Mouse (Mus musculus): ENCODE measurements around the gene Plagl2. TPM values are rescaled to one million over a fixed set of nuclear protein-coding genes. Genes with fewer than 3 reads are reported as not detected.

The Plagl2 gene
- polyA plus RNA-seq, 1 experiment from 2014 or later, result 40.4 TPM

GRCm38 (mm10) chr2:153214771-153215259 is 26.4 kb downstream of the Plagl2 start:
- H3K27ac ChIP-seq (ENCODE audit: low read depth, low read length), result no peak overlapping the region
- H3K27me3 ChIP-seq (ENCODE audit: control insufficient read depth, insufficient read depth, low read length), result no peaks in the 10 kb centered on the region
- ATAC-seq (replicated peaks; ENCODE audit: low FRiP score), result no peak
- H3K4me2 ChIP-seq (ENCODE audit: low read depth, low read length, severe bottlenecking), result no peak overlapping the region
- 74% methylated on average over 6 of the region's 6 CpGs for WGBS
- no peak overlapping the region for H3K4me3 ChIP-seq (ENCODE audit: low read depth, low read length)
- no peak overlapping the region for H3K9ac ChIP-seq (ENCODE audit: low read length)
- no peaks in the 10 kb centered on the region for H3K4me1 ChIP-seq (replicated peaks; ENCODE audit: control insufficient read depth, insufficient read depth, low read length)
- H3K36me3 ChIP-seq (ENCODE audit: control insufficient read depth, insufficient read depth, low read length), result no peaks in the 10 kb centered on the region
- H3K9me3 ChIP-seq (ENCODE audit: control insufficient read depth, low read length), result no peaks in the 10 kb centered on the region
- no peak for DNase-seq (ENCODE audit: low spot score)

DNA sequence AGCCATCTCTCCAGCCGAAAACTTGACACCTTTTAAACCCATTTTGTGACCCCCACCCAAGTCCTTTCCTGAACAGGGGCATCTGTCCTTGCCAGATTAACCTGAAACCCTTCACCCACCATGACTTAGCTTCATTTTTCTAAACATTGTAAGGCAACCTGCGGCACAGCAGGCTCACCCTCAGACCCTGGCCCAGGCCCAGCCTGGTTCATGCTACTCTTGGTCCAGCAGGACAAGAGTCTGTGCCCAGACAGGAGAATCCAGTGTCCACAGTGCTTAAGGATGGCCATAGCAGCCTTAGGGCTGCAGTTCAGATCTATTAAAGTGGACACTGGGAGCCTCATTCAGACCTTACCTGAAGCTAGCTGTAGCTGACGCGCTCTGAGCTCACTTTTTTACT is 27.9 kb downstream of the Plagl2 start:
- Histone ChIP-seq H3K27me3 (ENCODE audit: control insufficient read depth, insufficient read depth, low read length) (no peaks in the 10 kb centered on the region), H3K4me1 (replicated peaks; ENCODE audit: control insufficient read depth, insufficient read depth, low read length) (no peaks in the 10 kb centered on the region), H3K9me3 (ENCODE audit: control insufficient read depth, low read length) (no peaks in the 10 kb centered on the region), H3K9ac (ENCODE audit: low read length) (no peak overlapping the region), H3K4me2 (ENCODE audit: low read depth, low read length, severe bottlenecking) (no peak overlapping the region), H3K4me3 (ENCODE audit: low read depth, low read length) (no peak overlapping the region), H3K27ac (ENCODE audit: low read depth, low read length) (no peak overlapping the region), H3K36me3 (ENCODE audit: control insufficient read depth, insufficient read depth, low read length) (no peaks in the 10 kb centered on the region; the same call in 1 of the 2 replicates)
- no peak for DNase-seq (ENCODE audit: low spot score)
- WGBS, result 93% methylated on average over 4 of the region's 4 CpGs
- ATAC-seq (replicated peaks; ENCODE audit: low FRiP score), result no peak

- Histone ChIP-seq H3K27ac (ENCODE audit: low read depth, low read length) (no peak overlapping the region), H3K4me2 (ENCODE audit: low read depth, low read length, severe bottlenecking) (no peak overlapping the region), H3K4me3 (ENCODE audit: low read depth, low read length) (no peak overlapping the region), H3K4me1 (replicated peaks; ENCODE audit: control insufficient read depth, insufficient read depth, low read length) (no peaks in the 10 kb centered on the region), H3K9me3 (ENCODE audit: control insufficient read depth, low read length) (no peaks in the 10 kb centered on the region), H3K27me3 (ENCODE audit: control insufficient read depth, insufficient read depth, low read length) (no peaks in the 10 kb centered on the region), H3K36me3 (ENCODE audit: control insufficient read depth, insufficient read depth, low read length) (no peaks in the 10 kb centered on the region; the same call in 1 of the 2 replicates), H3K9ac (ENCODE audit: low read length) (no peak overlapping the region)
- no peak for ATAC-seq (replicated peaks; ENCODE audit: low FRiP score)
- DNase-seq (ENCODE audit: low spot score), result no peak
- WGBS, result 94% methylated on average over 5 of the region's 5 CpGs
Measured at GRCm38 (mm10) chr2:153211451-153211850, 29.8 kb downstream of the Plagl2 start.

DNA sequence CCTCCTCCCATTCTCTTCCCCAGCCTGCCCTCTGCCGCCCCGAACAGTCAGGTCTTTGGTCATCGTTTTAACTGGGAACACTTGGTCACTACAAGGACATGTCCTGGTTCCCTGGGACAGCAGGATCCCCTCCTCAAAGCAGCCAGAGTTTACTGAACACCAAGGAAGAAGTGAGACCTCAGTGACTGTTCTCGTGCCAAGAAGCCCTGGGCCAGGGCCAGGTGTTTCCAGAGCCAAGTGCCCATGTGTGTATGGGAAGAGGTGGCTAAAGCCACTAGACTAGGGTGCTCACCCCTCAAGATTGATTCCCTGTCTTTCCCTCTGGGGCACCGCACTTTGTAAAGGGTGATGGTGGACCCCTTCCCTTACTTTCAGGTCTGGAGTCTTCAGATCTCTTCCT is 31.9 kb downstream of the Plagl2 start:
- no peaks in the 10 kb centered on the region for H3K4me1 ChIP-seq (replicated peaks; ENCODE audit: control insufficient read depth, insufficient read depth, low read length)
- no peaks in the 10 kb centered on the region for H3K27me3 ChIP-seq (ENCODE audit: control insufficient read depth, insufficient read depth, low read length)
- no peaks in the 10 kb centered on the region for H3K9me3 ChIP-seq (ENCODE audit: control insufficient read depth, low read length)
- H3K36me3 ChIP-seq (ENCODE audit: control insufficient read depth, insufficient read depth, low read length), result no peaks in the 10 kb centered on the region; the same call in 1 of the 2 replicates
- DNase-seq (ENCODE audit: low spot score) (no peak), ATAC-seq (replicated peaks; ENCODE audit: low FRiP score) (no peak)
- H3K4me2 ChIP-seq (ENCODE audit: low read depth, low read length, severe bottlenecking), result no peak overlapping the region
- H3K4me3 ChIP-seq (ENCODE audit: low read depth, low read length), result no peak overlapping the region
- 95% methylated on average over 5 of the region's 5 CpGs for WGBS
- H3K9ac ChIP-seq (ENCODE audit: low read length), result no peak overlapping the region
- no peak overlapping the region for H3K27ac ChIP-seq (ENCODE audit: low read depth, low read length)

GRCm38 (mm10) chr2:153208149-153208548 is 33.1 kb downstream of the Plagl2 start:
- Histone ChIP-seq H3K4me1 (replicated peaks; ENCODE audit: control insufficient read depth, insufficient read depth, low read length) (no peaks in the 10 kb centered on the region), H3K9ac (ENCODE audit: low read length) (no peak overlapping the region), H3K27ac (ENCODE audit: low read depth, low read length) (no peak overlapping the region), H3K4me2 (ENCODE audit: low read depth, low read length, severe bottlenecking) (no peak overlapping the region), H3K9me3 (ENCODE audit: control insufficient read depth, low read length) (no peaks in the 10 kb centered on the region), H3K36me3 (ENCODE audit: control insufficient read depth, insufficient read depth, low read length) (no peaks in the 10 kb centered on the region; the same call in 1 of the 2 replicates), H3K4me3 (ENCODE audit: low read depth, low read length) (no peak overlapping the region), H3K27me3 (ENCODE audit: control insufficient read depth, insufficient read depth, low read length) (no peaks in the 10 kb centered on the region)
- ATAC-seq (replicated peaks; ENCODE audit: low FRiP score), result no peak
- DNase-seq (ENCODE audit: low spot score), result no peak
- WGBS, result 97% methylated on average over 2 of the region's 2 CpGs

- Histone ChIP-seq H3K27ac (ENCODE audit: low read depth, low read length) (no peak overlapping the region), H3K4me2 (ENCODE audit: low read depth, low read length, severe bottlenecking) (no peak overlapping the region), H3K27me3 (ENCODE audit: control insufficient read depth, insufficient read depth, low read length) (no peaks in the 10 kb centered on the region), H3K9me3 (ENCODE audit: control insufficient read depth, low read length) (no peaks in the 10 kb centered on the region), H3K4me1 (replicated peaks; ENCODE audit: control insufficient read depth, insufficient read depth, low read length) (0 out of 2 replicates have a peak, but pooled peaks cover 2% of the 10 kb centered on the region), H3K4me3 (ENCODE audit: low read depth, low read length) (no peak overlapping the region), H3K36me3 (ENCODE audit: control insufficient read depth, insufficient read depth, low read length) (no peaks in the 10 kb centered on the region; the same call in 1 of the 2 replicates), H3K9ac (ENCODE audit: low read length) (no peak overlapping the region)
- DNase-seq (ENCODE audit: low spot score) (no peak), ATAC-seq (replicated peaks; ENCODE audit: low FRiP score) (no peak)
- 56% methylated on average over 1 of the region's 1 CpGs for WGBS
Measured at GRCm38 (mm10) chr2:153202766-153203165, 38.5 kb downstream of the Plagl2 start.

GRCm38 (mm10) chr2:153199114-153199513 is 42.1 kb downstream of the Plagl2 start:
- DNase-seq (ENCODE audit: low spot score) (no peak), ATAC-seq (replicated peaks; ENCODE audit: low FRiP score) (no peak)
- 94% methylated on average over 2 of the region's 2 CpGs for WGBS
- H3K27me3 ChIP-seq (ENCODE audit: control insufficient read depth, insufficient read depth, low read length), result no peaks in the 10 kb centered on the region
- no peak overlapping the region for H3K27ac ChIP-seq (ENCODE audit: low read depth, low read length)
- no peak overlapping the region for H3K4me2 ChIP-seq (ENCODE audit: low read depth, low read length, severe bottlenecking)
- no peaks in the 10 kb centered on the region; the same call in 1 of the 2 replicates for H3K36me3 ChIP-seq (ENCODE audit: control insufficient read depth, insufficient read depth, low read length)
- no peak overlapping the region for H3K9ac ChIP-seq (ENCODE audit: low read length)
- no peaks in the 10 kb centered on the region for H3K9me3 ChIP-seq (ENCODE audit: control insufficient read depth, low read length)
- H3K4me1 ChIP-seq (replicated peaks; ENCODE audit: control insufficient read depth, insufficient read depth, low read length), result 0 out of 2 replicates have a peak, but pooled peaks cover 2% of the 10 kb centered on the region
- H3K4me3 ChIP-seq (ENCODE audit: low read depth, low read length), result no peak overlapping the region

- Histone ChIP-seq H3K27me3 (ENCODE audit: control insufficient read depth, insufficient read depth, low read length) (no peaks in the 10 kb centered on the region), H3K9ac (ENCODE audit: low read length) (no peak overlapping the region), H3K36me3 (ENCODE audit: control insufficient read depth, insufficient read depth, low read length) (no peaks in the 10 kb centered on the region; the same call in 1 of the 2 replicates), H3K4me2 (ENCODE audit: low read depth, low read length, severe bottlenecking) (no peak overlapping the region), H3K4me3 (ENCODE audit: low read depth, low read length) (no peak overlapping the region), H3K27ac (ENCODE audit: low read depth, low read length) (no peak overlapping the region), H3K4me1 (replicated peaks; ENCODE audit: control insufficient read depth, insufficient read depth, low read length) (0 out of 2 replicates have a peak, but pooled peaks cover 2% of the 10 kb centered on the region), H3K9me3 (ENCODE audit: control insufficient read depth, low read length) (no peaks in the 10 kb centered on the region)
- 84% methylated on average over 5 of the region's 5 CpGs for WGBS
- no peak for DNase-seq (ENCODE audit: low spot score)
- ATAC-seq (replicated peaks; ENCODE audit: low FRiP score), result no peak
Measured at GRCm38 (mm10) chr2:153198485-153198884, 42.7 kb downstream of the Plagl2 start.

- Histone ChIP-seq H3K9ac (ENCODE audit: low read length) (no peak overlapping the region), H3K4me1 (replicated peaks; ENCODE audit: control insufficient read depth, insufficient read depth, low read length) (no peaks in the 10 kb centered on the region), H3K36me3 (ENCODE audit: control insufficient read depth, insufficient read depth, low read length) (no peaks in the 10 kb centered on the region; the same call in 1 of the 2 replicates), H3K4me2 (ENCODE audit: low read depth, low read length, severe bottlenecking) (no peak overlapping the region), H3K27ac (ENCODE audit: low read depth, low read length) (no peak overlapping the region), H3K9me3 (ENCODE audit: control insufficient read depth, low read length) (no peaks in the 10 kb centered on the region), H3K4me3 (ENCODE audit: low read depth, low read length) (no peak overlapping the region), H3K27me3 (ENCODE audit: control insufficient read depth, insufficient read depth, low read length) (no peaks in the 10 kb centered on the region)
- 92% methylated on average over 3 of the region's 3 CpGs for WGBS
- DNase-seq (ENCODE audit: low spot score) (no peak), ATAC-seq (replicated peaks; ENCODE audit: low FRiP score) (no peak)
Measured at GRCm38 (mm10) chr2:153194255-153194654, 47.0 kb downstream of the Plagl2 start.

Data from forebrain, embryonic 11.5 days (tissue).